Mouse (Mus musculus): Measurements from ENCODE around the gene Rnf115. TPM values are rescaled to one million over a fixed set of nuclear protein-coding genes. Genes with fewer than 3 reads are reported as not detected.

Gene Rnf115
- polyA plus RNA-seq, 2 experiments = 27.1 to 46.4 TPM

GRCm38 (mm10) chr3:96700376-96700775 lies 27.1 kb upstream of the Rnf115 start:
- H3K4me3 ChIP-seq (replicated peaks; ENCODE audit: low read length) = no peak overlapping the region
- TF ChIP-seq POLR2A (IDR thresholded peaks at IDR 0.05; ENCODE audit: borderline replicate concordance, extremely low read depth, insufficient read depth, insufficient read length) = no peak
- H3K27me3 ChIP-seq (ENCODE audit: control insufficient read depth, insufficient read depth, low read length) = no peaks in the 10 kb centered on the region
- DNase-seq (ENCODE audit: low spot score) (no peak), ATAC-seq (ENCODE audit: low FRiP score, low read depth) (no peak)
- H3K9ac ChIP-seq (ENCODE audit: low read depth, low read length, severe bottlenecking) = no peak overlapping the region
- 56% methylated on average over 7 of the region's 7 CpGs for WGBS
- H3K9me3 ChIP-seq (ENCODE audit: control insufficient read depth, low read length) = no peaks in the 10 kb centered on the region
- no peak overlapping the region for H3K4me2 ChIP-seq (replicated peaks; ENCODE audit: low read depth, low read length, severe bottlenecking)
- no peak overlapping the region for H3K27ac ChIP-seq (replicated peaks; ENCODE audit: low read depth, low read length)
- H3K4me1 ChIP-seq (ENCODE audit: control insufficient read depth, insufficient read depth, low read length) = peaks cover 14% of the 10 kb centered on the region
- H3K36me3 ChIP-seq (ENCODE audit: control insufficient read depth, insufficient read depth, low read length) = peaks cover 60% of the 10 kb centered on the region

- DNase-seq (ENCODE audit: low spot score) (no peak), ATAC-seq (ENCODE audit: low FRiP score, low read depth) (no peak)
- Histone ChIP-seq H3K36me3 (ENCODE audit: control insufficient read depth, insufficient read depth, low read length) (peaks cover 62% of the 10 kb centered on the region), H3K4me2 (replicated peaks; ENCODE audit: low read depth, low read length, severe bottlenecking) (no peak overlapping the region), H3K27me3 (ENCODE audit: control insufficient read depth, insufficient read depth, low read length) (no peaks in the 10 kb centered on the region), H3K9me3 (ENCODE audit: control insufficient read depth, low read length) (no peaks in the 10 kb centered on the region), H3K27ac (replicated peaks; ENCODE audit: low read depth, low read length) (no peak overlapping the region), H3K9ac (ENCODE audit: low read depth, low read length, severe bottlenecking) (no peak overlapping the region), H3K4me1 (ENCODE audit: control insufficient read depth, insufficient read depth, low read length) (peaks cover 10% of the 10 kb centered on the region), H3K4me3 (replicated peaks; ENCODE audit: low read length) (no peak overlapping the region)
- TF ChIP-seq POLR2A (IDR thresholded peaks at IDR 0.05; ENCODE audit: borderline replicate concordance, extremely low read depth, insufficient read depth, insufficient read length) = no peak
- WGBS = 81% methylated on average over 4 of the region's 4 CpGs
These were observed 26.5 kb upstream of the Rnf115 start for GRCm38 (mm10) chr3:96701003-96701402.

GRCm38 (mm10) chr3:96704778-96705177 lies 22.7 kb upstream of the Rnf115 start:
- peaks cover 57% of the 10 kb centered on the region for H3K36me3 ChIP-seq (ENCODE audit: control insufficient read depth, insufficient read depth, low read length)
- H3K27ac ChIP-seq (replicated peaks; ENCODE audit: low read depth, low read length) = no peak overlapping the region
- 70% methylated on average over 11 of the region's 11 CpGs for WGBS
- no peaks in the 10 kb centered on the region; the same call in 1 of the 2 replicates for H3K4me1 ChIP-seq (ENCODE audit: control insufficient read depth, insufficient read depth, low read length)
- ATAC-seq (ENCODE audit: low FRiP score, low read depth) (no peak), DNase-seq (ENCODE audit: low spot score) (no peak)
- H3K9ac ChIP-seq (ENCODE audit: low read depth, low read length, severe bottlenecking) = no peak overlapping the region
- H3K9me3 ChIP-seq (ENCODE audit: control insufficient read depth, low read length) = no peaks in the 10 kb centered on the region
- no peaks in the 10 kb centered on the region for H3K27me3 ChIP-seq (ENCODE audit: control insufficient read depth, insufficient read depth, low read length)
- H3K4me3 ChIP-seq (replicated peaks; ENCODE audit: low read length) = no peak overlapping the region
- TF ChIP-seq POLR2A (IDR thresholded peaks at IDR 0.05; ENCODE audit: borderline replicate concordance, extremely low read depth, insufficient read depth, insufficient read length) = no peak
- no peak overlapping the region for H3K4me2 ChIP-seq (replicated peaks; ENCODE audit: low read depth, low read length, severe bottlenecking)

- Histone ChIP-seq H3K4me3 (replicated peaks; ENCODE audit: low read length) (no peak overlapping the region), H3K27ac (replicated peaks; ENCODE audit: low read depth, low read length) (no peak overlapping the region), H3K4me2 (replicated peaks; ENCODE audit: low read depth, low read length, severe bottlenecking) (no peak overlapping the region), H3K9ac (ENCODE audit: low read depth, low read length, severe bottlenecking) (no peak overlapping the region), H3K36me3 (ENCODE audit: control insufficient read depth, insufficient read depth, low read length) (peaks cover 56% of the 10 kb centered on the region), H3K4me1 (ENCODE audit: control insufficient read depth, insufficient read depth, low read length) (no peaks in the 10 kb centered on the region; the same call in 1 of the 2 replicates), H3K9me3 (ENCODE audit: control insufficient read depth, low read length) (no peaks in the 10 kb centered on the region), H3K27me3 (ENCODE audit: control insufficient read depth, insufficient read depth, low read length) (no peaks in the 10 kb centered on the region)
- TF ChIP-seq POLR2A (IDR thresholded peaks at IDR 0.05; ENCODE audit: borderline replicate concordance, extremely low read depth, insufficient read depth, insufficient read length) = no peak
- DNase-seq (ENCODE audit: low spot score) = no peak
- 90% methylated on average over 11 of the region's 11 CpGs for WGBS
- ATAC-seq (ENCODE audit: low FRiP score, low read depth) = no peak
These were observed 21.2 kb upstream of the Rnf115 start for GRCm38 (mm10) chr3:96706217-96706616.

GRCm38 (mm10) chr3:96706984-96707383 lies 20.5 kb upstream of the Rnf115 start:
- Histone ChIP-seq H3K36me3 (ENCODE audit: control insufficient read depth, insufficient read depth, low read length) (peaks cover 56% of the 10 kb centered on the region), H3K9ac (ENCODE audit: low read depth, low read length, severe bottlenecking) (no peak overlapping the region), H3K9me3 (ENCODE audit: control insufficient read depth, low read length) (no peaks in the 10 kb centered on the region), H3K27me3 (ENCODE audit: control insufficient read depth, insufficient read depth, low read length) (no peaks in the 10 kb centered on the region), H3K4me1 (ENCODE audit: control insufficient read depth, insufficient read depth, low read length) (no peaks in the 10 kb centered on the region; the same call in 1 of the 2 replicates), H3K27ac (replicated peaks; ENCODE audit: low read depth, low read length) (no peak overlapping the region), H3K4me2 (replicated peaks; ENCODE audit: low read depth, low read length, severe bottlenecking) (no peak overlapping the region), H3K4me3 (replicated peaks; ENCODE audit: low read length) (no peak overlapping the region)
- ATAC-seq (ENCODE audit: low FRiP score, low read depth) = no peak
- no peak for DNase-seq (ENCODE audit: low spot score)
- 60% methylated on average over 7 of the region's 7 CpGs for WGBS
- TF ChIP-seq POLR2A (IDR thresholded peaks at IDR 0.05; ENCODE audit: borderline replicate concordance, extremely low read depth, insufficient read depth, insufficient read length) = no peak

Measured in limb, embryonic 14.5 days (tissue).